Mouse (Mus musculus): Measurements from ENCODE around the gene Gal.

DNA sequence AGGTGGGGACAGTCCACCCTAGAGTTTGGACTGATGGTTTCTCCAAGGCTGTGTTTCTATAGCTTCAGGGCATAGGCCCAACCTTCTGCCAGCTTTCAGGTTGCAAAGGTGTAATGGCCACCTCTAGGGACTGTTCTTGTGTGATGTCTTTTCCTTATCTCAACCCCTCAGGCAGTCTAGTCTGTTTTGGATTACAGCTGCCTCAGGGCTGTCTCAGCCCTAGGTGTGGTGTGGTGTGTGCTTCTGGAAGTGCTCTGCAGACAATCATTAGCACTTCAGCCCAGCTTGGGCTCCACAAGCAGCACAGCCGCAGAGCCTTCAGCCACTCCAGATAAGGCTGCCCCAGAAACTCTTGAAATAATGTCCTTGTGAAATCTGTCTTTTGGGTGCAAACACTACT, 22.0 kb downstream of the Gal start:
- TF ChIP-seq CTCF (IDR thresholded peaks at IDR 0.05) (no peak), POLR2A (IDR thresholded peaks at IDR 0.05; ENCODE audit: insufficient read depth, low read depth, low read length) (no peak), EP300 (IDR thresholded peaks at IDR 0.05; ENCODE audit: insufficient read depth, low read depth, low read length) (no peak)

Data from heart, adult 2 months (tissue).